Mouse (Mus musculus) heart, embryonic 14.5 days (tissue): ENCODE data around the gene Hipk4. TPM values are rescaled to one million over a fixed set of nuclear protein-coding genes. Genes with fewer than 3 reads are reported as not detected.

Experiments used
- ATAC-seq: fragments of 200-750 bp; cut with Nextera tagmentation; 2 replicates; pipeline ENCODE4 v1.8.0; 2017; ENCODE audit warnings: low read depth, moderate TSS enrichment; ENCODE audit not compliant: insufficient number of reproducible peaks, insufficient read depth, low FRiP score
- H3K27ac ChIP-seq, 2 experiments: fragments of 200-500 bp in 1 of 2; fragments of 300-500 bp in 1 of 2; sonication (generic) in 1 of 2; replicated peaks in 1 of 2; 2 replicates each; pipeline ENCODE4 v1.5.1; 2012 to 2014; ENCODE audit warnings: low read depth in 2 of 2, low read length in 2 of 2, control low read depth in 1 of 2, mild to moderate bottlenecking in 1 of 2, mixed read lengths in 1 of 2; ENCODE audit not compliant: control insufficient read depth in 1 of 2, insufficient read depth in 1 of 2
- H3K27me3 ChIP-seq: fragments of 300-500 bp; sonication (generic); 2 replicates; pipeline ENCODE4 v1.6.1; 2014; ENCODE audit warnings: mild to moderate bottlenecking, low read length, control low read depth; ENCODE audit not compliant: control insufficient read depth, insufficient read depth
- H3K36me3 ChIP-seq: fragments of 300-500 bp; sonication (generic); 2 replicates; pipeline ENCODE4 v1.6.1; 2014; ENCODE audit warnings: mild to moderate bottlenecking, control low read depth, low read length, mixed read lengths; ENCODE audit not compliant: control insufficient read depth, insufficient read depth
- H3K4me1 ChIP-seq, 2 experiments: fragments of 200-500 bp in 1 of 2; fragments of 300-500 bp in 1 of 2; sonication (generic) in 1 of 2; 2 replicates each; pipeline ENCODE4 v1.6.1; 2012 to 2014; ENCODE audit warnings: low read length in 2 of 2, control low read depth in 1 of 2, mixed read lengths in 1 of 2; ENCODE audit not compliant: control insufficient read depth in 2 of 2, insufficient read depth in 2 of 2
- H3K4me2 ChIP-seq: fragments of 300-500 bp; sonication (generic); 2 replicates; pipeline ENCODE4 v1.6.1; 2014; ENCODE audit warnings: mild to moderate bottlenecking, low read length
- H3K4me3 ChIP-seq, 2 experiments: fragments of 200-500 bp in 1 of 2; fragments of 300-500 bp in 1 of 2; sonication (generic) in 1 of 2; 2 replicates each; pipeline ENCODE4 v1.5.1; 2012 to 2014; ENCODE audit warnings: low read length in 2 of 2, mild to moderate bottlenecking in 2 of 2, control low read depth in 1 of 2, low read depth in 1 of 2, moderate library complexity in 1 of 2; ENCODE audit not compliant: control insufficient read depth in 1 of 2, insufficient read depth in 1 of 2
- H3K9ac ChIP-seq: fragments of 300-500 bp; sonication (generic); 2 replicates; pipeline ENCODE4 v1.6.1; 2014; ENCODE audit warnings: mild to moderate bottlenecking, low read length
- H3K9me3 ChIP-seq: fragments of 300-500 bp; sonication (generic); 2 replicates; pipeline ENCODE4 v1.6.1; 2016; ENCODE audit warnings: low read length, control low read depth; ENCODE audit not compliant: control insufficient read depth
- WGBS: fragments of 180-500 bp; shearing (Covaris S2); extraction: QIAGEN DNeasy Blood & Tissue Kit; methylation state at CpG from one replicate; pipeline ENCODE4 v1.1.7; 2014; 5-methylcytosine and 5-hydroxymethylcytosine counted together
- polyA plus RNA-seq: library from polyadenylated mRNA; unstranded; fragments of >200 nt; fragmentation: Nextera tagmentation; extraction: Ambion mirVana; gene quantifications from 2 replicates; pipeline ENCODE4 v1.2.1, GENCODE M21; 2014

The Hipk4 gene
- polyA plus RNA-seq, 1 experiment from 2014 or later = 0.26 TPM

DNA sequence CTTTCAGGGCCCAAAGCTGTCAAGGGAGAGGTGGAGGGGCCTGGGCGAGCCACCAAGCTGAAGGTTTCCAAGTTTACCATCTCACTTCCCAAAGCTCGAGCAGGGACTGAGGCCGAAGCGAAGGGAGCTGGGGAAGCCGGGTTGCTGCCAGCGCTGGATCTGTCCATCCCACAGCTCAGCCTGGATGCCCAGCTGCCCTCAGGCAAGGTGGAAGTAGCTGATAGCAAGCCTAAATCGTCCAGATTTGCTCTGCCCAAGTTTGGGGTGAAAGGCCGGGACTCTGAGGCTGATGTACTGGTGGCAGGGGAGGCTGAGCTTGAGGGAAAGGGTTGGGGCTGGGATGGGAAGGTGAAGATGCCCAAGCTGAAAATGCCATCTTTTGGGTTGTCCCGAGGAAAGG is 4.8 kb upstream of the Hipk4 start:
- no peak overlapping the region for H3K27ac ChIP-seq
- 87% methylated on average over 9 of the region's 9 CpGs for WGBS

DNA sequence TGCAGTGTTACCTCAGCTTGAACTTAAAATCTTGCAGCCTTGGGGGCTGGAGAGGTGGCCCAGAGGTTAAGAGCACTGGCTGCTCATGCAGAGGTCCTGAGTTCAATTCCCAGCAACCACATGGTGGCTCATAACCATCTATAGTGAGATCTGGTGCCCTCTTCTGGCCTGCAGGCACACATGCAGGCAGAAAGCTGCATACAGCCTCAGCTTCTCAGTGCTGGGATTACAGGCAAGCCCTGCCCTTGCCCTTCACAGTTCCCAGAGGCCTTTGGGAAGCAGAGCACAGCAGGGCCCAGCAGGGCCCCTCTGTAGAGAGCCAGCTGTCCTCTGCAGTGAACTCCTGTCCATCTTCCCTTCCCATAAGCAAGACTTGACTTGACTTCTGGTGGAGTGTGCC is 3.0 kb upstream of the Hipk4 start:
- ATAC-seq = no peak
- Histone ChIP-seq H3K27me3 (no peaks in the 10 kb centered on the region), H3K4me1 (no peaks in the 10 kb centered on the region), H3K9me3 (0 out of 2 replicates have a peak, but pooled peaks cover 4% of the 10 kb centered on the region), H3K36me3 (peaks cover 5% of the 10 kb centered on the region; the same call in 1 of the 2 replicates), H3K27ac (no peak overlapping the region), H3K4me2 (no peak overlapping the region), H3K9ac (no peak overlapping the region), H3K4me3 (no peak overlapping the region)

More for the DNA sequence above, 4.8 kb upstream of the Hipk4 start:
- H3K9ac ChIP-seq = no peak overlapping the region
- H3K4me2 ChIP-seq = no peak overlapping the region
- no peaks in the 10 kb centered on the region for H3K4me1 ChIP-seq
- no peak for ATAC-seq
- no peaks in the 10 kb centered on the region for H3K27me3 ChIP-seq
- peaks cover 5% of the 10 kb centered on the region; the same call in 1 of the 2 replicates for H3K36me3 ChIP-seq
- H3K4me3 ChIP-seq = no peak overlapping the region
- 0 out of 2 replicates have a peak, but pooled peaks cover 4% of the 10 kb centered on the region for H3K9me3 ChIP-seq

DNA sequence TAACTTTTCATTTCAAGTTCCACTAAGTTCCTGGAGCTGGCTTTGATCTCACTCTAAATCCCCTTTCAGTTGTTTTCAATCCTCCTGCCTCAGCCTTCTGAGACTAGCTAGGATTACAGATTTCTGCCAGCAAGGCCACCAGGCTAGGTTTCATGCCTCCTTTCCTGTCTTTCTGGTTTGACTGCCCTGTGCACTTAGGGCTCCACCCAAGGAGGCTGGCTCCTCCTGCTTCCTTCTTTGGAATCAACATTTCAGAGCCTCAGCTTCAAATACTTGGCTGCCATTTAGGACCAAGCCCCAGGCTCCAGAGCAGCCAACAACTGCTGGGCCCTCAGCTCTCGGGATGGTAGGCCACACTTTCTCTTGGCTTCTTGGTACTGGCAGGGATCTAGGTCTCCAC is 2.5 kb upstream of the Hipk4 start:
- Histone ChIP-seq H3K9ac (no peak overlapping the region), H3K27me3 (no peaks in the 10 kb centered on the region), H3K27ac (no peak overlapping the region), H3K4me1 (no peaks in the 10 kb centered on the region), H3K9me3 (0 out of 2 replicates have a peak, but pooled peaks cover 4% of the 10 kb centered on the region), H3K36me3 (peaks cover 5% of the 10 kb centered on the region; the same call in 1 of the 2 replicates), H3K4me3 (no peak overlapping the region), H3K4me2 (no peak overlapping the region)
- ATAC-seq = no peak
- WGBS = 85% methylated on average over 1 of the region's 1 CpGs

DNA sequence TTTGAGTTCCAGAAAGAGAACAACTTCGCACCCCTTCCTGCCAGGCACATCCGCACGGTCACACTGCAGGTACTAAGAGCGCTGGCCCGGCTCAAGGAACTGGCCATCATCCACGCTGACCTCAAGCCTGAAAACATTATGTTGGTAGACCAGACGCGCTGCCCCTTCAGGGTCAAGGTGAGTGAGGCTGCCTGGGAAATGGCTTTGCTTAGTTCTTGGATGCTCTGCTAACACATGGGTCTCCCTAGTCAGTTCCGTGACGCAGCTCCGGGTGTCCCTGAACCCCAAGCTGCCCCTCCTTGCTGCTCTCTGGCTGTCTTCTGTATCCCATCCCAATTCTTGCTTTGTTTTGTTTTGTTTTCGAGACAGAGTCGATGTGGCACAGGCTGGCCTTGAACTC is 738 bp downstream of the Hipk4 start:
- Histone ChIP-seq H3K9me3 (0 out of 2 replicates have a peak, but pooled peaks cover 4% of the 10 kb centered on the region), H3K36me3 (no peaks in the 10 kb centered on the region), H3K27ac (no peak overlapping the region), H3K4me2 (no peak overlapping the region), H3K9ac (no peak overlapping the region), H3K4me3 (no peak overlapping the region), H3K4me1 (peaks cover 5% of the 10 kb centered on the region in 2 experiments; a peak in 3 of 4 replicates), H3K27me3 (no peaks in the 10 kb centered on the region)
- ATAC-seq = no peak
- 92% methylated on average over 13 of the region's 13 CpGs for WGBS

DNA sequence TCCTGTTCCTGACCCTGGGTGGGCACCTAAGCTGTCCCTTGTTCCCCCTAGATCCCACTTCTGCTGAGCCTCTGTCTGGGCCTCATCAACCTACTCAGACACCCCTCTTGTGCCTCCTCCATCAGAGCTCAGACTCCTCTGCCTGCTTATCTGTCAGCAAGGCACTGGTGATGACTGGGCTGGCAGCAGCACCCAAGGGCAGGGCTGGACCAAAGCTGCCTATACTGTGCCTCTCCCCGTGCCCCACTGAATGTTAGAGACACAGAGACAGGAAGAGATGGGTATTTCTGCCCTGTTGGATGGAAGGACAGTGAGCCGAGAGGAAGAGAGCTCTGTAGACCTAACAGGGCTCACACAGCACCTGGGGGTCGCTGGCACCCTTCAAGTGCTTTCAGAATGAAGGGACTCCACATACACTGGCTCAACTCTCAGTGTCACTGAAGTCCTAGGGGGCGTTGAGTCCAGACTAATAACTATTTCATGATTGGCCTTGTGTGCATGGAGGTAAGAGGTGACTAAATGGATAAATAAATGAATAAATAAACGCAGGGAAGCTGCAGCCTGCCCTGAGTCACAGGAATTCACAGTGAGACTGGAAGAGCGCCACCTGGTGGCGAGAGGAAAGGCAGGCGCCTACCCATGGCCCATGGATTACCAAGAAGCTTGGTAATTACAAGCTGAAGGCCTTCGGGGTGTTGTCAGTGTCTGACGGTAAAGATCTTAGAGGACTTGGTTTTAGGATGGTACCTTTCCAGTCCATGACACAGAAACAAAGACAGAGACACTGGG is 3.2 kb downstream of the Hipk4 start:
- WGBS = 19% methylated on average over 10 of the region's 10 CpGs
- Histone ChIP-seq H3K27me3 (no peaks in the 10 kb centered on the region), H3K4me2 (no peak overlapping the region), H3K9ac (peak overlapping the region; percentile 27; the same call in 1 of the 2 replicates), H3K9me3 (no peaks in the 10 kb centered on the region), H3K27ac (peak overlapping the region; percentile 2 to 20; a peak in 2 of 4 replicates), H3K36me3 (peaks cover 8% of the 10 kb centered on the region; the same call in 1 of the 2 replicates), H3K4me1 (peaks cover 5% of the 10 kb centered on the region in 2 experiments; a peak in 3 of 4 replicates), H3K4me3 (no peak overlapping the region)
- no peak for ATAC-seq

DNA sequence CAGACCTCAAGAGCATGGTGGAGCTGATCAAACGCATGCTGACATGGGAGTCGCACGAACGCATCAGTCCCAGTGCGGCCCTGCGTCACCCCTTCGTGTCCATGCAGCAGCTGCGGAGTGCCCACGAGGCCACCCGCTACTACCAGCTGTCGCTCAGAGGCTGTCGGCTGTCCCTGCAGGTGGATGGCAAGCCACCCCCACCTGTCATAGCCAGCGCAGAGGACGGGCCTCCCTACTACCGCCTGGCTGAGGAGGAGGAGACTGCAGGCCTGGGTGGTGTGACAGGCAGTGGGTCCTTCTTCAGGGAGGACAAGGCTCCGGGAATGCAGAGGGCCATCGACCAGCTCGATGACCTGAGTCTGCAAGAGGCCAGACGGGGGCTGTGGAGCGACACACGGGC is 6.0 kb downstream of the Hipk4 start:
- Histone ChIP-seq H3K4me3 (no peak overlapping the region), H3K36me3 (peaks cover 31% of the 10 kb centered on the region), H3K9me3 (no peaks in the 10 kb centered on the region), H3K4me1 (peaks cover 5% of the 10 kb centered on the region in 2 experiments; a peak in 3 of 4 replicates), H3K4me2 (no peak overlapping the region), H3K9ac (no peak overlapping the region), H3K27ac (no peak overlapping the region), H3K27me3 (no peaks in the 10 kb centered on the region)
- ATAC-seq = no peak
- WGBS = 84% methylated on average over 21 of the region's 21 CpGs

DNA sequence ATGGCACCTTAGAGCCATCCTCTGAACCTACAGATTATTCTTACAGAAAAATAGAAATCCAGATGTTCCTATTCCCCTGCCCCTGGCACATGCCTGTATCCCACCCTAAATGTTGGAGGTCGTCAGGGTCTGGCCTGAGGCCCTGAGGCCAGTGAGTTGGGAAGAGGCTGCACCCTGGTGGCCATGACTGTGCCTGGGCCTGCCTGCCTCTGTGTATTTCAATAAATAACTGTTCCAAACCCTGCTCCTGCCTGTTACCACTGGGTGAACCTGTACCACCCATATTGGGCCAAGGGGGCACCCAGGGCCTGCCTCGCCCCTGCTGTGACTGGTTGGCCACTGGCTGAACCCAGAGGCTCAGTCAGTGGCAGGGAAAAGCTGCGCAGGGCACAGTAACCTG is 7.9 kb downstream of the Hipk4 start:
- Histone ChIP-seq H3K4me3 (no peak overlapping the region), H3K9me3 (no peaks in the 10 kb centered on the region), H3K27me3 (no peaks in the 10 kb centered on the region), H3K9ac (no peak overlapping the region), H3K27ac (no peak overlapping the region), H3K36me3 (peaks cover 37% of the 10 kb centered on the region), H3K4me1 (peaks cover 3 to 4% of the 10 kb centered on the region in 2 experiments; a peak in 3 of 4 replicates), H3K4me2 (no peak overlapping the region)
- 81% methylated on average over 3 of the region's 3 CpGs for WGBS
- no peak for ATAC-seq
